Mouse (Mus musculus) spleen, adult 2 months (tissue): ENCODE results near the gene Tmsb15b1. TPM values are rescaled to one million over a fixed set of nuclear protein-coding genes. Genes with fewer than 3 reads are reported as not detected.

ENCODE experiments used
- DNase-seq, 2 experiments: peaks; one replicate each; pipeline versions ENCODE4 v3.0.0 to v3.0.0-alpha.2; 2012 to 2021; ENCODE audit warnings: low spot score in 2 of 2, low read depth in 1 of 2
- H3K27ac ChIP-seq: fragments of 200-500 bp; 2 replicates; pipeline ENCODE4 v1.5.1; 2012; ENCODE audit warnings: low read length, inconsistent platforms; ENCODE audit not compliant: insufficient read depth
- H3K27me3 ChIP-seq: fragments of 200-500 bp; 2 replicates; pipeline ENCODE4 v1.6.1; 2012; ENCODE audit warnings: mild to moderate bottlenecking, moderate library complexity, low read length, inconsistent platforms; ENCODE audit not compliant: control insufficient read depth, insufficient read depth
- H3K36me3 ChIP-seq: fragments of 200-500 bp; 2 replicates; pipeline ENCODE4 v1.6.1; 2012; ENCODE audit warnings: mild to moderate bottlenecking, low read length, inconsistent platforms; ENCODE audit not compliant: control insufficient read depth, insufficient read depth
- H3K4me1 ChIP-seq: fragments of 200-500 bp; 2 replicates; pipeline ENCODE4 v1.6.1; 2011; ENCODE audit warnings: inconsistent platforms; ENCODE audit not compliant: control insufficient read depth, insufficient read depth, insufficient read length
- H3K4me3 ChIP-seq: fragments of 200-500 bp; 2 replicates; pipeline ENCODE4 v1.5.1; 2011; ENCODE audit warnings: mild to moderate bottlenecking, inconsistent platforms; ENCODE audit not compliant: insufficient read depth, insufficient read length; ENCODE audit errors: extremely low read depth
- CTCF ChIP-seq: fragments of 200-500 bp; IDR thresholded peaks from 2 replicates; pipeline ENCODE4 v1.5.1; 2011; ENCODE audit warnings: mild to moderate bottlenecking, inconsistent platforms; ENCODE audit not compliant: insufficient read depth, insufficient read length, insufficient replicate concordance; ENCODE audit errors: extremely low read depth
- POLR2A ChIP-seq: fragments of 200-500 bp; IDR thresholded peaks from 2 replicates; pipeline ENCODE4 v1.6.1; 2011; ENCODE audit warnings: low read depth, low read length, inconsistent platforms
- WGBS: fragments of 180-500 bp; shearing (Covaris S2); methylation state at CpG from one replicate; pipeline ENCODE4 v1.1.7; 2018; 5-methylcytosine and 5-hydroxymethylcytosine counted together
- polyA plus RNA-seq: library from polyadenylated mRNA; depleted of rRNA; stranded (reverse); fragments of >200 nt; gene quantifications from 2 replicates; pipeline ENCODE4 v1.2.3, GENCODE M21; 2012; rRNA removed

The Tmsb15b1 gene
- polyA plus RNA-seq, result 0.34 and 0.41 TPM in 2 replicates

DNA sequence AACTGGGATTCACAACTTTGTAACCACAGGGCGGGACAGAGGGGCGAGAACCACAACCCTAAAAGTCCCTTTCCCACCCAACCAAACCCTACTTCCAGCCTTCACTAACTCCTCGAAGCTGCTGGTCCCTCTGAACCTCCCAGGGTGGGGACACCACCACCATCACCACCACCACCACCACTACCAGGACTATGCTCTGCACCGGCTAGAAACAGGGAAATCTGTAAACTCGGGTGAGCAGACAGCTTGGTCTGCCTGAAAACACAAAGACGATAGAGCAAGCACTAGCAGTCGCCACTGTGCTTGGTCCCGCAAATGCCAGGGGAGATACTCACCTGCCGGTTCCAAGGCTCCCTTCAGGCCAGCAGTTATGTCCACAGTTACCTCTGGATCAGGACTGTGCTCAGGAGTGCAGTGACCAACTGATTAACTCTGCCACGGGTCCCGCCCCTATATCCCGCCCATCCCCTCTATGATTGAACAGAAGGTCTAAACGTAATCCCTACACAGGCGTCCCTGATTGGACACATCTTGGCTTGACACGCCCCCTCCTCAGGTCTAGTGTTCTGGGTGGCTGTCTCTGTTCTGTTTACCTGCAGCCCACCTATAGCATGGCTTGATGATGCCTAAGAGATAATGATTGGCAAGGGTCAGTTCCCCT, at the start of gene Tmsb15b1, which contains the start of gene Tmsb15l:
TSS of gene Tmsb15b1 (minus strand) at position 451 of the 661 bp plus-strand sequence.
TSS of gene Tmsb15l (minus strand) at position 446 of the 661 bp plus-strand sequence.
- DNase-seq, result peak; percentile 65 to 73

DNA sequence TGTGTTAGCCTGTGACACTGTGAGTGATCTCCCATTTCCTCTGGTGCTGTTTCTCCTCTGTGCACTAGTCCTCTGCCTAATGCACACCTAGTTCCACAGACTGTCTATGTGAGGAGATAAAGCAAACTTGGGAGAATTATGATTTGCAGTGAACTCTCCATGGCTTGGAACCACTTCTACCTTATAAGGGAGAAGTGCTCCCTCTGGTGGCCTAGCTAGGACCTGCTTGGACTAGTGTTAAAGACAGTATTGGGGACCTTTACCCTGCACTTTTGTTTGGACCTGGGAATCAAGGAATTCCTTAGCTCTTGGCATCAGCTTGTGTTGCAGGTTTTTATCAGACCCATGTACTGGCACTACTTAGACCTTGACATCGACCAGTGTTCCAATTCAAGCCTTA, 42.6 kb upstream of the Tmsb15b1 start:
- no peaks in the 10 kb centered on the region for H3K27me3 ChIP-seq
- H3K36me3 ChIP-seq, result no peaks in the 10 kb centered on the region
- no peak for TF ChIP-seq POLR2A
- peak; percentile 28; the same call in 1 of the 2 replicates for TF ChIP-seq CTCF
- peak; percentile 15 to 50 for DNase-seq
- H3K4me1 ChIP-seq, result no peaks in the 10 kb centered on the region
- WGBS, result 17% methylated on average over 1 of the region's 1 CpGs
- H3K4me3 ChIP-seq, result no peak overlapping the region
- no peak overlapping the region for H3K27ac ChIP-seq

More for the DNA sequence above, at the start of gene Tmsb15b1, which contains the start of gene Tmsb15l:
- Histone ChIP-seq H3K27ac (no peak within 1 kb of the TSS), H3K36me3 (no peaks in the 10 kb centered on the region), H3K4me3 (peak within 1 kb of the TSS; percentile 83), H3K27me3 (no peaks in the 10 kb centered on the region), H3K4me1 (no peaks in the 10 kb centered on the region)
- 32% methylated on average over 15 of the region's 15 CpGs for WGBS
- TF ChIP-seq CTCF (no peak), POLR2A (no peak)

DNA sequence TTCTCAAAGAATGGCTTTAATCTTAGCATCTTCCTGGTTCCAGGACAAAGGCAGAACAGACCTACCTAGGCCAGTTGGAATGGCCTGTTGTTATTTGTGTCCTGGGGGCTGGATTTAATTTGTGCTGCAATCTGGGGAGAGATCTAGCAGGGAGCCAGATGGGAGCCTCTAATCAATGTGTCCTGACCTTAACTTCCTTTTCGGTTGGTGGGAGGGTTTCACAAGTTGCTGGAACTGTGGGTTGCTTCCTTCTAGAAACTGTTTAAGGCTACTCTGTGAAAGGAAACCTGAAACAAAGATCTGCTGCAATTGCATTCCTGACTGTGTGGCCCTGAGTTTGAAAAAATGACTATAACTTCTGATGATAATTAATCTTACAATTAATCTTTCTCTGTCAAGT, 41.0 kb upstream of the Tmsb15b1 start:
- TF ChIP-seq POLR2A (no peak), CTCF (no peak)
- Histone ChIP-seq H3K4me3 (no peak overlapping the region), H3K36me3 (no peaks in the 10 kb centered on the region; the same call in 1 of the 2 replicates), H3K27me3 (no peaks in the 10 kb centered on the region), H3K27ac (no peak overlapping the region), H3K4me1 (no peaks in the 10 kb centered on the region)
- 64% methylated on average over 1 of the region's 1 CpGs for WGBS
- DNase-seq, result no peak

DNA sequence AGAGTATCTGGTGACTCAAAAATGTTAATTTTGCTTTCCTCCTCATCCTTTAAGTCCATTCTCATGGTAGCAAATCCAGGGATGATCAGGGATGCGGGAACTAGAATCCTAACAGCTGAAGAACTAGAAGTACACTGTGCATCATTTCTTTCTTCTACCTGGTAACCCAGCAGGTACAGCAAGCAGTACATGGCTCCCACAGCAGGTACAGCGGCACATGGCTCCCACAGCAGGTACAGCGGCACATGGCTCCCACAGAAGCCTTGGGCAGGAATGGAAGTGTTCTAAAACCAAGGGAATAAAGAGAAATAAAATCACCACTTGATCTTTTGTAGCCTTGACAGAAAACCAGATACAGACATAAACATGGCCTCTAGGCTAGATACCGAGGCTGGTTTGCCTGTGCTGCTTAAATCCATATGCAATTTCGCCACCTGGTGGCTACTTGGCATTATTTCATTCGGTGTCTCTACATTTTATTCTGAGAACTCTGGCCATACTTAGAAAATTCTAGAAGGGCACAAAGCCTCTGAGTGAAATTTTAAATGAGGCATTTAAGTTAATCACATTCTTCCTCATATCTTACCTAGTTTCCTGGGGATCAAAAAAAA, 38.5 kb upstream of the Tmsb15b1 start:
- Histone ChIP-seq H3K27ac (no peak overlapping the region), H3K4me1 (no peaks in the 10 kb centered on the region), H3K4me3 (no peak overlapping the region), H3K27me3 (no peaks in the 10 kb centered on the region), H3K36me3 (no peaks in the 10 kb centered on the region; the same call in 1 of the 2 replicates)
- 53% methylated on average over 6 of the region's 6 CpGs for WGBS
- peak; percentile 49 to 53 for DNase-seq
- no peak for TF ChIP-seq POLR2A
- TF ChIP-seq CTCF, result peak; percentile 29; the same call in 1 of the 2 replicates

DNA sequence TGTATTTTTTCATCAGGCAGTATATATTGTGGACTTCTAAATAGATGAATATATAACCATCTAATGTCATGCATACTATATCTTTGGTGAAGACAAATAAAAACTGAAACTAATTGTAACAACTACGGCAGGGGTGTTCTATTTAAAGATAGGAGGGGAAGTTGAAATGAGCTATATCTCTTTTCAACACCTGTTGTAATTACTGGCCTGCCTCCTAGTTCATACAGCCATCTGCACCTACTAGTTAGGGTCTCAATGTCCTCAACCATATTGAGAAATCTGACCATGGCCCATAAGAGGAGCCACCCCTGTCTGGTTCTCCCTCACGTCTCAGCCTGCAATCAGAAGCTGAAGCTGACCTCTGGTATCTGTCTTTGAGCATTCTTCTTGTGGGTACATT, 19.6 kb upstream of the Tmsb15b1 start:
- Histone ChIP-seq H3K27ac (peak overlapping the region; percentile 59), H3K4me3 (no peak overlapping the region), H3K36me3 (no peaks in the 10 kb centered on the region), H3K4me1 (peaks cover 3% of the 10 kb centered on the region; the same call in 1 of the 2 replicates), H3K27me3 (no peaks in the 10 kb centered on the region)
- TF ChIP-seq POLR2A, result no peak
- no peak for TF ChIP-seq CTCF
- no peak for DNase-seq
- 50% methylated on average over 2 of the region's 2 CpGs for whole genome bisulfite sequencing

DNA sequence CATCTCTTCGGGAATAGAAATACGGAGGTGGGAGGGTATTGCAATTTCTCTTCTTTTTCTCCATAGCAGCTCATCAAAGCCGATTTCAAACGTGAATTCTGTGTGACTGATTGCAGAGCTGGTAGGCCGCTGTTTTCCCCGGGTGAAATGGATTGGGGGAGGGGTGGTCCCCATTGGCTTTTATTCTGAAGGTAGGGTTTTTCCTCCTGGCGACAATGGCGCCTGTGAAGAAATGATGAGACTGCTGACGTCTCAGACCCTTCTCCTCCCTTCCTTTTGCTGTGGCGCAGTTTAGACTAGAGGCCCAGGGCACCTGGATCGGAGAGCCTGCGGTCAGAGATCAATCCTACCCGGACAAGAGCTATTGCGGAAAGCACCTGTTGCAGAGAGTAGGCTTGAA, 17.0 kb upstream of the Tmsb15b1 start:
- no peak overlapping the region; the same call in 1 of the 2 replicates for H3K27ac ChIP-seq
- no peak for DNase-seq
- peak overlapping the region; percentile 95; the same call in 1 of the 2 replicates for H3K4me3 ChIP-seq
- H3K4me1 ChIP-seq, result peaks cover 3% of the 10 kb centered on the region; the same call in 1 of the 2 replicates
- WGBS, result 69% methylated on average over 14 of the region's 14 CpGs
- no peaks in the 10 kb centered on the region for H3K36me3 ChIP-seq
- TF ChIP-seq CTCF (no peak), POLR2A (no peak)
- no peaks in the 10 kb centered on the region for H3K27me3 ChIP-seq
